Mouse (Mus musculus): Measurements from ENCODE around the gene Ddx23. TPM values are rescaled to one million over a fixed set of nuclear protein-coding genes. Genes with fewer than 3 reads are reported as not detected.
A peak's percentile ranks its signal among the peaks of the same experiment; 100 is the strongest.

Ddx23 gene
- polyA plus RNA-seq, 1 experiment from 2014 or later, result 10.0 TPM

GRCm38 (mm10) chr15:98637155-98637554 lies 25.5 kb downstream of the Ddx23 start:
- Histone ChIP-seq H3K36me3 (ENCODE audit: control insufficient read depth, insufficient read depth) (no peaks in the 10 kb centered on the region), H3K4me3 (ENCODE audit: low read depth, low read length) (no peak overlapping the region), H3K27me3 (ENCODE audit: control insufficient read depth, insufficient read depth, low read depth, low read length) (peaks cover 58% of the 10 kb centered on the region), H3K9me3 (replicated peaks; ENCODE audit: control insufficient read depth, low read length) (no peaks in the 10 kb centered on the region), H3K4me1 (ENCODE audit: control insufficient read depth, low read depth, low read length) (peaks cover 8% of the 10 kb centered on the region; the same call in 1 of the 2 replicates), H3K9ac (ENCODE audit: low read depth, low read length) (no peak overlapping the region), H3K27ac (ENCODE audit: low read length) (no peak overlapping the region), H3K4me2 (ENCODE audit: low read depth, low read length) (no peak overlapping the region)
- ATAC-seq (ENCODE audit: low read depth), result no peak
- 46% methylated on average over 3 of the region's 3 CpGs for WGBS (ENCODE audit: insufficient replicate concordance)

GRCm38 (mm10) chr15:98636517-98636916 lies 26.2 kb downstream of the Ddx23 start:
- 36% methylated on average over 5 of the region's 5 CpGs for WGBS (ENCODE audit: insufficient replicate concordance)
- no peak for ATAC-seq (ENCODE audit: low read depth)
- Histone ChIP-seq H3K27me3 (ENCODE audit: control insufficient read depth, insufficient read depth, low read depth, low read length) (peaks cover 65% of the 10 kb centered on the region), H3K27ac (ENCODE audit: low read length) (no peak overlapping the region), H3K36me3 (ENCODE audit: control insufficient read depth, insufficient read depth) (no peaks in the 10 kb centered on the region), H3K4me1 (ENCODE audit: control insufficient read depth, low read depth, low read length) (peaks cover 10% of the 10 kb centered on the region), H3K9ac (ENCODE audit: low read depth, low read length) (no peak overlapping the region), H3K4me2 (ENCODE audit: low read depth, low read length) (no peak overlapping the region), H3K4me3 (ENCODE audit: low read depth, low read length) (no peak overlapping the region), H3K9me3 (replicated peaks; ENCODE audit: control insufficient read depth, low read length) (no peaks in the 10 kb centered on the region)

DNA sequence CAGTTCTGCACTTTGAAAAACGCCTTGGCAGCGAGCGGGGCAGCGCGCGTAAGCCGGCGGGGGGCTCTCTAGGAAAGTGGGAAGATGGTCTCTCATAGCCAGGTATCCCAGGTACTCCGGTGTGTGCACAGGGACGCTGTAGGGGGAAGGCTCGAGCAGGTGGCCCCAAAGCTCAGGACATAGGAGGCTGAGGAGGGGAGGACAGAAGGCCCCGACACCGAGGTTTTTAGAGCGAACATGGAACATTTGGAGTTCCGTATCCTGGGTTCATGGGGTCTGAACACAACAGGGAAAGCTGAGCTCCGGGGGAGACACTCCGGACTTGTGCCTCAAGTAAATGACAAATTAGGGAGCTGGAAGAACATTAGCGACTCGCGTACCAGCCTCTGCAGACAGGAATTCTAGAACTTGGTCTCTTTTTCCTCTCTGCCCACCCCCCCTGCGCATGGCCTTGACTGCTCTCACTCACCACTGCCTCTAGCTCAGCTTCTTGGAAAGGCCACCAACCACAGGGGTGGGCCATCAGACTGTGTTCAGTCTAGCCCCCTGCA lies 27.3 kb downstream of the Ddx23 start:
- 4% methylated on average over 21 of the region's 21 CpGs for WGBS (ENCODE audit: insufficient replicate concordance)
- H3K27me3 ChIP-seq (ENCODE audit: control insufficient read depth, insufficient read depth, low read depth, low read length), result peaks cover 76% of the 10 kb centered on the region
- ATAC-seq (ENCODE audit: low read depth), result no peak
- H3K9ac ChIP-seq (ENCODE audit: low read depth, low read length), result no peak overlapping the region
- no peaks in the 10 kb centered on the region for H3K9me3 ChIP-seq (replicated peaks; ENCODE audit: control insufficient read depth, low read length)
- peak overlapping the region; percentile 91 for H3K4me2 ChIP-seq (ENCODE audit: low read depth, low read length)
- H3K36me3 ChIP-seq (ENCODE audit: control insufficient read depth, insufficient read depth), result no peaks in the 10 kb centered on the region
- peak overlapping the region; percentile 67 for H3K4me3 ChIP-seq (ENCODE audit: low read depth, low read length)
- H3K4me1 ChIP-seq (ENCODE audit: control insufficient read depth, low read depth, low read length), result peaks cover 12% of the 10 kb centered on the region
- no peak overlapping the region for H3K27ac ChIP-seq (ENCODE audit: low read length)

GRCm38 (mm10) chr15:98634541-98635081 lies 28.1 kb downstream of the Ddx23 start:
- Histone ChIP-seq H3K4me1 (ENCODE audit: control insufficient read depth, low read depth, low read length) (peaks cover 12% of the 10 kb centered on the region), H3K27ac (ENCODE audit: low read length) (no peak overlapping the region), H3K4me2 (ENCODE audit: low read depth, low read length) (peak overlapping the region; percentile 91), H3K36me3 (ENCODE audit: control insufficient read depth, insufficient read depth) (no peaks in the 10 kb centered on the region), H3K4me3 (ENCODE audit: low read depth, low read length) (peak overlapping the region; percentile 67), H3K27me3 (ENCODE audit: control insufficient read depth, insufficient read depth, low read depth, low read length) (peaks cover 81% of the 10 kb centered on the region), H3K9ac (ENCODE audit: low read depth, low read length) (peak overlapping the region; percentile 39; the same call in 1 of the 2 replicates), H3K9me3 (replicated peaks; ENCODE audit: control insufficient read depth, low read length) (no peaks in the 10 kb centered on the region)
- ATAC-seq (ENCODE audit: low read depth), result peak; percentile 15; the same call in 1 of the 2 replicates
- WGBS (ENCODE audit: insufficient replicate concordance), result under 1% methylated on average over 60 of the region's 65 CpGs

- no peaks in the 10 kb centered on the region for H3K36me3 ChIP-seq (ENCODE audit: control insufficient read depth, insufficient read depth)
- no peak overlapping the region for H3K27ac ChIP-seq (ENCODE audit: low read length)
- no peak for ATAC-seq (ENCODE audit: low read depth)
- no peaks in the 10 kb centered on the region for H3K9me3 ChIP-seq (replicated peaks; ENCODE audit: control insufficient read depth, low read length)
- H3K9ac ChIP-seq (ENCODE audit: low read depth, low read length), result no peak overlapping the region
- peak overlapping the region; percentile 91 for H3K4me2 ChIP-seq (ENCODE audit: low read depth, low read length)
- H3K27me3 ChIP-seq (ENCODE audit: control insufficient read depth, insufficient read depth, low read depth, low read length), result peaks cover 83% of the 10 kb centered on the region
- H3K4me1 ChIP-seq (ENCODE audit: control insufficient read depth, low read depth, low read length), result peaks cover 12% of the 10 kb centered on the region
- peak overlapping the region; percentile 67 for H3K4me3 ChIP-seq (ENCODE audit: low read depth, low read length)
- 1% methylated on average over 25 of the region's 25 CpGs for WGBS (ENCODE audit: insufficient replicate concordance)
Measured at GRCm38 (mm10) chr15:98633822-98634470, 28.7 kb downstream of the Ddx23 start.

DNA sequence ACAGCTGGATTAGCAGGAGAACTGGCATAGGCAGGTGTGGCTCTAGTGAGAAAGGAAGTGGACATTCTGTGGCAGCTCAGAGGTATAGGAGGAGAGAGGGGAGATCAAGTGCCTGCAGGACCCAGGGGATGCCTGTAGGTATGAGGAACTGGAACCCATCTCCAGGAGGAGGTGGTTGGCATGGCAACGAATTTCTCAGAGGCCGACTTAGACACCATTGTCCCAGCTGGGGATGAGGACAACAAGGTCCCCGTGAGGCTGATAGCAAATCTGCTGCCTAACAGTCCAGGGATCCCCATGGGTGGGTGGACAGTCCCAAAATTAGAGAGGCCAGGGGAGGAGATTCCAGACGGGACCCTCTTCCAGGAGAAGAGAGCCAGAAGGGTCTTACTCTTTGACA lies 29.8 kb downstream of the Ddx23 start:
- Histone ChIP-seq H3K36me3 (ENCODE audit: control insufficient read depth, insufficient read depth) (no peaks in the 10 kb centered on the region), H3K4me1 (ENCODE audit: control insufficient read depth, low read depth, low read length) (peaks cover 15% of the 10 kb centered on the region)

DNA sequence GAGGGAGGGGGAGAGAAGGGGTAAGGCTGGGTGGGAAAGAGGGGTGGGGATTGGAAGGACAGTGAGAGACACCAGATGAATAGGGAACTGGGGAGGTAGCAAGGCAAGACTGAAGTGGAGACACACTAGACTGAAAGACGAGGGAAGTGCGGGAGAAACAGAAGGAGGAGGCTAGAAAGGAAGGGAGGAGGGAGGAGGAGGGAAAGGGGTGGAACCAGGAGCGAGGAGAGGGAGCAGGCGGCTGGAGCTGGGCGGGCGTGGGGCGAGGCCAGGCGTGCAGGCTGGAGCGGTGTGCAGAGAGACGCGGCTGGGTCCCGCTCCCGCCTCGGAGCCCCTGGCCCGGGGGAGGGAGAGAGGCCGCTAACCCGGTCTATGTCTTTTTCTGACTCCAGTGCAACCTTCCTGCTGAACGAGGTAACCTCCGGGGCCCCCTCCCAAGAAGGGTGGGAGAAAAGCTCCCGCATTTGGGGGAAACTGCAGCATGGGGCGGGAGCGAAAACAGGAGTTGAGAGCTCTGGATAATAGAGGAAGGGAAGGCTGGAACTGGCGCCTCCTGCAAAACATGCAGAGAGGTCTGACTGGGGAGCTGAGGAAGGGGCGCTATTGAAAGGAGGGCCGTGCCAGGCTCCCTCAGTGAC lies 30.5 kb downstream of the Ddx23 start:
- peaks cover 98% of the 10 kb centered on the region for H3K27me3 ChIP-seq (ENCODE audit: control insufficient read depth, insufficient read depth, low read depth, low read length)
- H3K36me3 ChIP-seq (ENCODE audit: control insufficient read depth, insufficient read depth), result no peaks in the 10 kb centered on the region
- H3K9ac ChIP-seq (ENCODE audit: low read depth, low read length), result no peak overlapping the region
- H3K4me2 ChIP-seq (ENCODE audit: low read depth, low read length), result no peak overlapping the region
- no peaks in the 10 kb centered on the region for H3K9me3 ChIP-seq (replicated peaks; ENCODE audit: control insufficient read depth, low read length)
- no peak overlapping the region for H3K27ac ChIP-seq (ENCODE audit: low read length)
- 2% methylated on average over 24 of the region's 25 CpGs for whole genome bisulfite sequencing (ENCODE audit: insufficient replicate concordance)
- 0 out of 2 replicates have a peak, but pooled peaks have one; percentile 25 for ATAC-seq (ENCODE audit: low read depth)
- H3K4me1 ChIP-seq (ENCODE audit: control insufficient read depth, low read depth, low read length), result peaks cover 15% of the 10 kb centered on the region
- H3K4me3 ChIP-seq (ENCODE audit: low read depth, low read length), result peak overlapping the region; percentile 18; the same call in 1 of the 2 replicates

More for the DNA sequence above, 29.8 kb downstream of the Ddx23 start:
- no peak overlapping the region for H3K27ac ChIP-seq (ENCODE audit: low read length)
- WGBS (ENCODE audit: insufficient replicate concordance), result 3% methylated on average over 4 of the region's 4 CpGs
- H3K4me3 ChIP-seq (ENCODE audit: low read depth, low read length), result no peak overlapping the region
- peaks cover 94% of the 10 kb centered on the region for H3K27me3 ChIP-seq (ENCODE audit: control insufficient read depth, insufficient read depth, low read depth, low read length)
- ATAC-seq (ENCODE audit: low read depth), result no peak
- no peaks in the 10 kb centered on the region for H3K9me3 ChIP-seq (replicated peaks; ENCODE audit: control insufficient read depth, low read length)
- H3K4me2 ChIP-seq (ENCODE audit: low read depth, low read length), result no peak overlapping the region
- H3K9ac ChIP-seq (ENCODE audit: low read depth, low read length), result no peak overlapping the region

DNA sequence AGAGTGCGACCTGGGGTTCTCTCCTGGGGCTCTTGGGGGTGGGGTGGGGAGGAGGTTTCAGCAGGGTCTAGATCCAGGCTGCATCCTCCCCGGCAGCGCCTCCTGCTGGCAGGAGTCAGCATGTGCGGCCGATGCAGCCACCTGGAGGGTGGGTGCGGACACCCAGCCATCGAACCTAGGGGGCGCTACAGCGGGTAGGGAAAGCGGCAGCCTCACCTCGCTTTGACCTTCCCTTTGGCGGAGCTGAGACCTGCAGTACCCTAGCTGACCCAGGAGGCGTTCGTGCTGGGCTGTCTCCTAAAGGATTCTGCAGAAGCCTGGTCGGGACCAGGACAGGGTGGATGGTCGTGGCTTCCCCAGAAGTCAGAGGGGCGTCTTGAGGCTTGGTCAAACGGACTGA lies 31.2 kb downstream of the Ddx23 start:
- no peaks in the 10 kb centered on the region for H3K36me3 ChIP-seq (ENCODE audit: control insufficient read depth, insufficient read depth)
- peaks cover 95% of the 10 kb centered on the region for H3K27me3 ChIP-seq (ENCODE audit: control insufficient read depth, insufficient read depth, low read depth, low read length)
- whole genome bisulfite sequencing (ENCODE audit: insufficient replicate concordance), result under 1% methylated on average over 18 of the region's 18 CpGs
- peak; percentile 17; the same call in 1 of the 2 replicates for ATAC-seq (ENCODE audit: low read depth)
- H3K9ac ChIP-seq (ENCODE audit: low read depth, low read length), result no peak overlapping the region
- peaks cover 15% of the 10 kb centered on the region for H3K4me1 ChIP-seq (ENCODE audit: control insufficient read depth, low read depth, low read length)
- H3K4me2 ChIP-seq (ENCODE audit: low read depth, low read length), result no peak overlapping the region
- H3K9me3 ChIP-seq (replicated peaks; ENCODE audit: control insufficient read depth, low read length), result 0 out of 2 replicates have a peak, but pooled peaks cover 2% of the 10 kb centered on the region
- no peak overlapping the region for H3K27ac ChIP-seq (ENCODE audit: low read length)
- H3K4me3 ChIP-seq (ENCODE audit: low read depth, low read length), result no peak overlapping the region

Measured in liver, embryonic 16.5 days (tissue).